Mouse (Mus musculus) T-helper 17 cell (primary cell): ENCODE results near the gene Atp6v0d1.

ENCODE experiments used
- in situ Hi-C, 2 experiments: fragments of 300-600 bp; cut with MboI, MseI; formaldehyde crosslinking; loops; 1 replicate in 1 of 2; 2 replicates in 1 of 2; pipeline ENCODE4 v1.15.1; 2025; ENCODE audit warnings: high pct_unique_total_duplicates in 2 of 2

Atp6v0d1 gene

GRCm38 (mm10) chr8:105537011-105537677, 28.7 kb downstream of the Atp6v0d1 start:
- in situ Hi-C loops: loop anchor here in 1 of 2 experiments (10.0 kb wide), 1 partner anchor 62 kb away; the partner anchor contains the start of gene Tppp3

GRCm38 (mm10) chr8:105536546-105536945, 29.3 kb downstream of the Atp6v0d1 start:
- in situ Hi-C loops: loop anchor here in 1 of 2 experiments (10.0 kb wide), 1 partner anchor 62 kb away; the partner anchor contains the start of gene Tppp3

DNA sequence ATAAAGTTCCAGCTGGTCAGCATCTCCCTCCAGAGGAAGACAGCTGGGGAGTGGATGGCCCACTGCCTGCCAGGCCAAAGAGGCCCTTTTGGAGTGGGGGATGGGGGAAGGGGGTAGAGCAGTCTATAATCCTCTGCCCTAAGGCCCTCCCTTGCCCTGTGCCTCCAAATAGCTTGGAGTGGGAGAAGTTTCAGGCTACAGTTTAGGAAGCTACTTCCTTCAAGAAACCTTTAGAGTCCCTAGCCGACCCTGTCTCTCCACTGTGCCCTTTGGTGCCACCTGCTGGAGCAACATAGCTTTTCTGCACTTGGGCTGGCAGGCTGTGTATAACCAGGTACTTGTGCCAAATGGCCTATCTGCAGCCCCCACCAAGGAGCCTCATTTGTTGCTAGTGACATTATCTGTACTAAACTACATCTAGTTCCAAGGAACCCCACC, 31.9 kb downstream of the Atp6v0d1 start:
- in situ Hi-C loops: loop anchor here in 1 of 2 experiments (10.0 kb wide), 1 partner anchor 59 kb away; the partner anchor contains the start of gene Tppp3

- in situ Hi-C loops: loop anchor here in 1 of 2 experiments (10.0 kb wide), 1 partner anchor 59 kb away; the partner anchor contains the start of gene Tppp3
Observed at GRCm38 (mm10) chr8:105533439-105533838, 32.4 kb downstream of the Atp6v0d1 start.

DNA sequence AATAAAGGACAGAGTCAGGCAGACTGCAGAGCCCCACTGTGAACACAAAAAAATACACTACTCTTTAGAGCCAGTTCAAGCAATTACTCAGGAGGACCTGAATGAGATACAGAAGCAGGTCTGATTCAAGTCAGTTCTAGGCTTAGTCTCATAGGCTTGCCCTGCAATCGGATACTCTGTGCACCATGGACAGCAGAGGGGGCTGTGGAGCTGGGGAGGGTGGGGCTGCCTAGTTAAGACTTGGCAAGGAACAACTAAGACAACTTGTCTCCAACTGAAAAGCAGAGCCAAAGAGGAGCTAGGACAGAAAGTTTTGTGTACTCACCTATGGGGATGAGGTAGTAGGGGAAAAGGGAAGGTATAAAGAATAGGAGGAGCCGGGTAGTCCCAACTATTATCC, 34.1 kb downstream of the Atp6v0d1 start:
- in situ Hi-C loops: loop anchor here in 1 of 2 experiments (10.0 kb wide), 1 partner anchor 57 kb away; the partner anchor contains the start of gene Tppp3

GRCm38 (mm10) chr8:105529271-105529670, 36.6 kb downstream of the Atp6v0d1 start:
- in situ Hi-C loops: no loop called here

DNA sequence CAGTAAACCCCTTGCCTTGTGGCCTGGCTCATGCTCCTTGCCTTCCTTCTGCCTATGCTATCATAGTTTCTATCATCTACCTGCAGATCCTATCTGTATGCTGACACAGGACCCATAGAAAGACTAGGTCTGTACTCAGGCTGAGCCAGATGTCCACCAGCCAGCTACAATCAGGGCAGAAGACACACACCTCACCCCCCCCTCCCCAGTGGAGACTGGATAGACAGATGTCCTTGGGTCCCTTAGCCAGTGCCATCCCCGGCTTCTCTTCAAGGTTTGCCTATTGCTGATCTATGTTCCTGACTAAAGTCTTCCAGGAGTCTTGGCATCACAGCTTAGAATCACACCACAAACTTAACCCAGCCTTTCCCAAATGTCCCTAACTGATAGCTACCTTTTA, 37.6 kb downstream of the Atp6v0d1 start:
- in situ Hi-C loops: no loop called here

DNA sequence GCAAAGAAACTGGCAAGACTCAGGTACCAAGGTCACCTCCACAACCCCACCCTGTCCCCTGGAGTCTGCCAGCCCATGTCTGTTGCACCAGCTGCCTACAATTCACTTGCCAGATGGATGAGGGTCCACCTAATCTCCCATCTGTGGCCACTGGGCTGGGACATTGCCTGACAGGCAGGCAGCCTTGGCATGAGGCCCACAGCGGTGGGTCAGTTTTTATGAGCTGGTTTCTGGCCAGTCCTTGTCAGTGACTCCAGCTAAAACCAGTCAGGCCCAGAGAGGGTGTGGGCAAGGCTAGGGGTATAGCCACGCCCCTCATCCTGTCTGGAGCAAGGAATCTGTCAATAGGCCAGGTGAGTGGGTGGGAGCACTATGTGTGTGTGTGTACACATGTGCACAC, 38.7 kb downstream of the Atp6v0d1 start:
- in situ Hi-C loops: no loop called here

DNA sequence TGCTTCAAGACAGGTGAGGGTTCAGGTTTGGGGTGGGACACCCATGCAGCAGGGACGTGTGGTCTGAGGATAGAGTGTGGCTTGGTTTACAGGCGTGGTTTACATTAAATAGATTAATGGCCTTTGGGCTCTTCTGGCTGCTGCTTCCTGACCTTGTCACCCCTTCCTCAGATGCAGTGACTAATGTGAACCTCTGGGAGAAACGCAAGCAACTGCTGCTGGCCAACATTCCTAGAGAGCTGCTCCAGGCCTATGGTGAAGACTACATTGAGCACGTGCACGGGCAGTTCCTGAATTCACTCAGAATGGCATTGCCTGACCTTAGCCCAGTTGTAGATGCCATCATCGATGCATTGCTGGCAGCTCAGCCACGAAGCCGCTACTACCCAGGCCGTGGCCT, 43.0 kb downstream of the Atp6v0d1 start:
- in situ Hi-C loops: no loop called here

GRCm38 (mm10) chr8:105521995-105522769, 43.7 kb downstream of the Atp6v0d1 start:
- in situ Hi-C loops: no loop called here

- in situ Hi-C loops: no loop called here
Observed at GRCm38 (mm10) chr8:105521061-105521460, 44.8 kb downstream of the Atp6v0d1 start.

GRCm38 (mm10) chr8:105520521-105520920, 45.3 kb downstream of the Atp6v0d1 start:
- in situ Hi-C loops: no loop called here

DNA sequence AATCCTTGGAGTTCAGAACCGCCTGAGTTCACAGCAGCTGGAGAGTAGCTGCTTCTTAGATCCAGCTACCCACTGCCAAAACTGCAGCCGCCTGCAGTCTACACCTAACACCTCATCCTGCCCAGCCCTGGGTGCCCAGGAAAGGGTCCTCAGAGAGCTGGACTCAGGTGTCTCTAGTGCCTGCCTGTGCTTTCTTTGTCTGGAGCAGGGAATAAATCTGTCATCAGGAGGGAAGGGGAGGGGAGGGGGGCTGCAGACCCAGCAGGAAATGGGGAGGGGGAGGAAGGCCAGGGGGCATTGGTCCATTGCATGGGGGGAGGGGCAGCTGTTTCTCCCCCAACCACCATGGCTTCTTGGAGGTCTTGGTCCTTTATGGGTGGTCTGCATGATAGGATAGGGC, 46.3 kb downstream of the Atp6v0d1 start:
- in situ Hi-C loops: no loop called here

DNA sequence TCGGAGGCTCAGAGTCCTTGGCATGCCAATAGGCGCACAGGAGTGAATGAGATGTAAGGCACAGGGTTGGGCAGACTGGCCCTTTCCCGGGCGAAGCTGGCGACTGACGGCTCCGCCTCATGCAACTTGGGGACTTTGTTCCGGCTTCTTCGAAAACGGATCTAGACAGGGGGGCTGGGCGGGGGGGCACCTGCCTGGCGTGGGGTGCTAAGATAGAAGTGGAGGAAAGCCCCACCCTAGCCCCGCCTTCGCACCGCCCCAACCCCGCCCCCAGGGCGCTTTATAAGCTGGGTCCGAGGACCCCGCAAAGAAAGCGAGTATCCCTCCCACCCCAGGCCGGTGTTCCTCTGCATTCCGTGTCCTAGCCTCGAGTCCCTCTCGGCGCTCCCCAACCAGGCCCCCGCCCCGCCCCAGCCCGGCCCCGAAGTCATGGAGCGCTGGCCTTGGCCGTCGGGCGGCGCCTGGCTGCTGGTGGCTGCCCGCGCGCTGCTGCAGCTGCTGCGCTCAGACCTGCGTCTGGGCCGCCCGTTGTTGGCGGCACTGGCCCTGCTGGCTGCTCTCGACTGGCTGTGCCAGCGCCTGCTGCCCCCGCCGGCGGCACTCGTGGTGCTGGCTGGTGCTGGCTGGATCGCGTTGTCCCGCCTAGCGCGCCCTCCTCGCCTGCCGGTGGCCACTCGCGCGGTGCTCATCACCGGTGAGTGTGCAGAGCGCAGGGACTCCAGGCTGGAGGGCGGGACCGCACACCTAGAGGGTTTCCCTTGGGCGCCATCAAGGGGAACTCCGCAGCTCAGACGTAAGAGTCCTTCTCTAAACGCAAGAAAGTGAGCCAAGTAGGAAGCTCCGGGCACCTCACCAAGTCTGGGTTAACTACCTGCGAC, 47.2 kb downstream of the Atp6v0d1 start, which contains the start of gene Hsd11b2:
Gene Hsd11b2 (plus strand): TSS at position 320 of the 878 bp plus-strand sequence.
- in situ Hi-C loops: no loop called here

DNA sequence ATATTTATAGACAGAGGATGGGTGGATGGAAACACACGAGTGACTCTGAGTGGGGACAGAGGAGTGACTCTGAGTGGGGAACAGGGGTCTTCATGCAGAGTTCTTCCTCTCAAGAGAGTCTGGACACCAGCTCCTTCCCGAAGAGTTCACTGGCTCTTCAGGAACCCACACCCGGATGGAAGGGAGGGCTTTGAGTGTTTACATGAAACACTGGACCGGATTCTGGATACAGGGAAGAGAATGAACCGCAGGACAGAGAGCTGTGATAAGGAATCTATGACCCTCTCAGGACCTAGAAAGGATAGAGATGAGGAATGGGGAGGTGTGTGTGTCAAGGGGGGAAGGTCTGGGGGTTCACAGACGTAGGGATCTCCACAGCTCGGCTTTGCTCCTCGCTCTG, 48.5 kb downstream of the Atp6v0d1 start:
- in situ Hi-C loops: no loop called here

DNA sequence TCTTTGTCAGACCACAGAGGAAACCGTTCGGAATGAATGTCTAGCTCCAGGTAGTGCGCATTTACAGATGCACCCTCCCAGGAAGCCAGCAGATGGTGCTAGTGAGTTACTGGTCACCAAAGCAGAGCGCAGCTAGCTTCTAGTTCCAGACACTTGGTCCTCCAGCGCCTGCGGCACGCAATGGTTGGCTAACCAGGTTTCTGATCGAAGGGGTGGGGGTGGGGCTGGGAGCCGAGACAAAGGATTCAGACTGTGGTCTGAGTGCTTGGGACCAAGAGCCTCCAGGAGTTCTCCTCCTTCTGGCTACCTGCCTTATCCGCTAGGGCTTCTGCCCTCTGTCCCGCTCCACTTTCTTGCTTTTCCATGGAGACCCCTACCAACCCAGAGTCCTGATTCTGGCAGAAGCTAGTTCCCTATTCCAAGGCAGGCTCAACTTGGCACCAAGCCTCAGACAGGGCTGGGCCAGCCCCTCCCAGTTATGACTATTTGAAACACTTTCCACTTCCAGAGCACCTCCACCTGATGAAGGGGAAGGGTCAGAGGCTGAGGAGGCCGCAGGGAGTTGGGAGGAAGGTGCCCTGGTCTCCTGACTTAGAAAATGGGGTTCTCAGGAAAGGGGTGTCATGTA, 49.7 kb downstream of the Atp6v0d1 start:
- in situ Hi-C loops: no loop called here

GRCm38 (mm10) chr8:105514656-105515055, 51.2 kb downstream of the Atp6v0d1 start:
- in situ Hi-C loops: no loop called here

GRCm38 (mm10) chr8:105514194-105514593, 51.7 kb downstream of the Atp6v0d1 start:
- in situ Hi-C loops: no loop called here

- in situ Hi-C loops: no loop called here
Observed at GRCm38 (mm10) chr8:105509997-105510735, 55.7 kb downstream of the Atp6v0d1 start.

GRCm38 (mm10) chr8:105508758-105509157, 57.1 kb downstream of the Atp6v0d1 start:
- in situ Hi-C loops: no loop called here
